Mouse (Mus musculus) stomach, embryonic 15.5 days (tissue): ENCODE measurements around the gene Sparc. TPM values are rescaled to one million over a fixed set of nuclear protein-coding genes. Genes with fewer than 3 reads are reported as not detected.

Experiments used
- ATAC-seq: fragments of 200-750 bp; cut with Nextera tagmentation; 2 replicates; pipeline ENCODE4 v1.8.0; 2017; ENCODE audit warnings: low read depth, moderate number of reproducible peaks, moderate TSS enrichment; ENCODE audit not compliant: insufficient read depth, low FRiP score
- H3K27ac ChIP-seq: fragments of 300-500 bp; sonication (generic); 2 replicates; pipeline ENCODE4 v1.5.1; 2015; ENCODE audit warnings: mild to moderate bottlenecking, inconsistent platforms
- H3K27me3 ChIP-seq: fragments of 300-500 bp; sonication (generic); replicated peaks from 2 replicates; pipeline ENCODE4 v1.6.1; 2015; ENCODE audit warnings: inconsistent platforms
- H3K36me3 ChIP-seq: fragments of 300-500 bp; sonication (generic); 2 replicates; pipeline ENCODE4 v1.6.1; 2015; ENCODE audit warnings: inconsistent platforms
- H3K4me1 ChIP-seq: fragments of 300-500 bp; sonication (generic); 2 replicates; pipeline ENCODE4 v1.6.1; 2015; ENCODE audit warnings: inconsistent platforms
- H3K4me2 ChIP-seq: fragments of 300-500 bp; sonication (generic); 2 replicates; pipeline ENCODE4 v1.6.1; 2015; ENCODE audit warnings: mild to moderate bottlenecking, inconsistent platforms
- H3K4me3 ChIP-seq: fragments of 300-500 bp; sonication (generic); replicated peaks from 2 replicates; pipeline ENCODE4 v1.5.1; 2015; ENCODE audit warnings: inconsistent platforms
- H3K9ac ChIP-seq: fragments of 300-500 bp; sonication (generic); 2 replicates; pipeline ENCODE4 v1.6.1; 2015; ENCODE audit warnings: inconsistent platforms
- H3K9me3 ChIP-seq: fragments of 300-500 bp; sonication (generic); 2 replicates; pipeline ENCODE4 v1.6.1; 2016; ENCODE audit warnings: inconsistent platforms
- WGBS: fragments of 180-500 bp; shearing (Covaris S2); methylation state at CpG from one replicate; pipeline ENCODE4 v1.1.7; 2015; 5-methylcytosine and 5-hydroxymethylcytosine counted together
- polyA plus RNA-seq: library from polyadenylated mRNA; unstranded; fragments of >200 nt; fragmentation: Nextera tagmentation; extraction: Ambion mirVana; gene quantifications from 2 replicates; pipeline ENCODE4 v1.2.1, GENCODE M21; 2015

Gene Sparc
- polyA plus RNA-seq, 1 experiment from 2014 or later = 1,927 TPM

DNA sequence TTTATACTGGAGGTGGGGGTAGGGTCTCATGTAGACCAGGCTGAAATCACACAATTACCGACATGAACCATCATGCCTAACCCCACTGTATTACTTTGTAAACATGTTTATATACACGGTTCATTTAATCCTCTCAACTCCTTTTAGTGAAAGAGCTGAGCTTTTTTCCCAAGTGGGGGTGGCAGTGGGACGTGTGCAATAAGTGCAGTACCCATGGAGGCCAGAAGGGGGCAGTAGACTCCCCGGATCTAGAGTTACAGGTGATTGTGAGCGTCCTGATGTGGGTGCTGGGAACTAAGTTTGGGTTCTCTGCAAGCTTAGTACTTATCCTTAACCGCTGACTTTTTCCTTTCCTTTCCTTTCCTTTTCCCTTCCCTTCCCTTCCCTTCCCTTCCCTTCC is 49.1 kb downstream of the Sparc start:
- 51% methylated on average over 6 of the region's 6 CpGs for WGBS

DNA sequence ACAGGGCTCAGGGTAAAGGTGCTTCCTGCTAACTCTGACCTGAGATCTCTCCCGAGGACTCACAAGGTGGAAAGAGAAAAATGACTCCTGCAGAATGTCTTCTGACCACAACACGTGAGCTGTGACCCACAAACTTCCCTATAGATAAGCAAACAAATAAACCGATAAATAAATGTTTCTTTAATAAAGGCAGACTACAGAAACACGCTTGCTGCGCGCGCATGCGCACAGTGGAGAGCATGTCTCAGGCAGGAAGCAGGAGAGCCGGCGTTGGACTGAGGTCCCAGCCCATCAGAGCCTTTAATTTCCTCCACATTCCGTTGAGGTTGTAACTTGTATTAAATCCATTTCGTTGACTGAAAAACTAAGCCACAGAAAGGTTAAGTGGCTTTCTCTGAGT is 49.6 kb downstream of the Sparc start:
- Histone ChIP-seq H3K27me3 (no peaks in the 10 kb centered on the region), H3K4me2 (no peak overlapping the region), H3K9ac (no peak overlapping the region), H3K27ac (no peak overlapping the region), H3K4me3 (no peak overlapping the region), H3K4me1 (no peaks in the 10 kb centered on the region), H3K36me3 (no peaks in the 10 kb centered on the region), H3K9me3 (no peaks in the 10 kb centered on the region)
- WGBS = 78% methylated on average over 12 of the region's 12 CpGs
- ATAC-seq = no peak

More for the DNA sequence above, 49.1 kb downstream of the Sparc start:
- Histone ChIP-seq H3K4me1 (peaks cover 3% of the 10 kb centered on the region; the same call in 1 of the 2 replicates), H3K36me3 (no peaks in the 10 kb centered on the region), H3K27ac (no peak overlapping the region), H3K27me3 (no peaks in the 10 kb centered on the region), H3K4me3 (no peak overlapping the region), H3K4me2 (no peak overlapping the region), H3K9ac (no peak overlapping the region), H3K9me3 (no peaks in the 10 kb centered on the region)
- no peak for ATAC-seq

GRCm38 (mm10) chr11:55372001-55372400 is 51.0 kb downstream of the Sparc start:
- H3K27ac ChIP-seq = no peak overlapping the region
- H3K4me2 ChIP-seq = no peak overlapping the region
- no peak overlapping the region for H3K9ac ChIP-seq
- 49% methylated on average over 6 of the region's 6 CpGs for WGBS
- no peaks in the 10 kb centered on the region for H3K36me3 ChIP-seq
- no peak for ATAC-seq
- H3K9me3 ChIP-seq = no peaks in the 10 kb centered on the region
- no peaks in the 10 kb centered on the region for H3K27me3 ChIP-seq
- H3K4me3 ChIP-seq = no peak overlapping the region
- no peaks in the 10 kb centered on the region for H3K4me1 ChIP-seq

GRCm38 (mm10) chr11:55369093-55369471 is 53.9 kb downstream of the Sparc start:
- no peak for ATAC-seq
- WGBS = 49% methylated on average over 6 of the region's 6 CpGs
- H3K4me2 ChIP-seq = no peak overlapping the region
- H3K4me1 ChIP-seq = no peaks in the 10 kb centered on the region
- no peaks in the 10 kb centered on the region for H3K9me3 ChIP-seq
- H3K27me3 ChIP-seq = no peaks in the 10 kb centered on the region
- H3K27ac ChIP-seq = no peak overlapping the region
- no peak overlapping the region for H3K4me3 ChIP-seq
- no peaks in the 10 kb centered on the region for H3K36me3 ChIP-seq
- H3K9ac ChIP-seq = no peak overlapping the region

DNA sequence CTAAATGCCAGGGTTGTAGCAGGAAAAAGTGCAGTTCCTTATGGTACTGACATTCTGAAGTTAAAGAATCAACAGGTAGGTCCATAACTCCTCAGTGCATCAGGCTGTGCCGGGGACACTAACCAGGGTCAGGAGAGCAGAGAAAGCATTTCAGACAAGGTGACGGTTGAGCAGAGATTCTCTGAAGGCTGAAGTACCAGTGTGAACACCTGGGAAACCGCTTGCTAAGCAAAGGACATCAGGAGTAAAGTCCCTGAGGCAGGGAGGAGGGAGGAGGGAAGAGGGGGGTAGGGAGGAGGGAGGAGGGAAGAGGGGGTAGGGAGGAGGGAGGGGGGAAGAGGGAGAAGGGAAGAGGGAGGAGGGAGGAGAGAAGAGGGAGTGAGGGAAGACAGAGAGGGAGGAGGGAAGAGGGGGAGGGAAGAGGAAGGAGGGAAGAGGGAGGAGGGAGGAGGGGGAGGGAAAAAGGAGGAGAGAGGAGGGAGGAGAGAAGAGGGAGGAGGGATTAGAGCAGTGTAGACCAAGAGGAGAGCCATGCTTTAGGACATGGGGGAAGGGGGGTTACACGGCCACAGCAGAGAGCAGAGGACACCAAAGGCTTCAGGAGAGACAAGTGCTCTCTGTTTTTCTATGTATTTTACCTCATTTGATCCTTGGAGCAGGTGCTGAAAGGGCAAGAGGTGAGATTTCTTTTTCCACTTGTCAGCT is 54.4 kb downstream of the Sparc start:
- H3K9ac ChIP-seq = no peak overlapping the region
- no peaks in the 10 kb centered on the region for H3K9me3 ChIP-seq
- H3K4me2 ChIP-seq = no peak overlapping the region
- H3K4me1 ChIP-seq = no peaks in the 10 kb centered on the region
- no peak overlapping the region for H3K4me3 ChIP-seq
- no peak for ATAC-seq
- H3K27ac ChIP-seq = no peak overlapping the region
- H3K36me3 ChIP-seq = no peaks in the 10 kb centered on the region
- 62% methylated on average over 4 of the region's 4 CpGs for WGBS
- no peaks in the 10 kb centered on the region for H3K27me3 ChIP-seq

DNA sequence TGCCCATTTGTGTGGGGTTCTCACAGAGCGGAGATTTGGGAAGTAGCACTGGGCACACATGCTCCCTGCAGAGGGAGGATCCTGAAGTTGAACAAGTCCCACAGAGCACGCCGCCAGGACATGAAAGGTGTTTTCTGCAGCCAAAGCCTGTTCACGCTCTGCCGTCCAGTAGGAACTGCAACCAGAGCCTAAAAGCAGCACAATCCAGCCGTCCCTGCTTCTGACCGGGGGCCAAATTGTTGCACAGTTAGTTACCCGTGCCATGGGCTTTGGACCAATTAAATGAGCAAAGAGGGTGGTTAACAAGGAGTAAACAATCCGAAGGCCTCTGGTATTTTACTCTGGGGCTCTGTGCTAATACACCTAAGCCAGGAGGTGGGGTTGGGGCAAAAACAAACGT is 55.2 kb downstream of the Sparc start:
- WGBS = 69% methylated on average over 10 of the region's 10 CpGs
- no peaks in the 10 kb centered on the region for H3K4me1 ChIP-seq
- H3K36me3 ChIP-seq = no peaks in the 10 kb centered on the region
- no peak overlapping the region for H3K27ac ChIP-seq
- no peak overlapping the region for H3K4me3 ChIP-seq
- no peak overlapping the region for H3K9ac ChIP-seq
- no peak overlapping the region for H3K4me2 ChIP-seq
- ATAC-seq = no peak
- H3K9me3 ChIP-seq = no peaks in the 10 kb centered on the region
- no peaks in the 10 kb centered on the region for H3K27me3 ChIP-seq

DNA sequence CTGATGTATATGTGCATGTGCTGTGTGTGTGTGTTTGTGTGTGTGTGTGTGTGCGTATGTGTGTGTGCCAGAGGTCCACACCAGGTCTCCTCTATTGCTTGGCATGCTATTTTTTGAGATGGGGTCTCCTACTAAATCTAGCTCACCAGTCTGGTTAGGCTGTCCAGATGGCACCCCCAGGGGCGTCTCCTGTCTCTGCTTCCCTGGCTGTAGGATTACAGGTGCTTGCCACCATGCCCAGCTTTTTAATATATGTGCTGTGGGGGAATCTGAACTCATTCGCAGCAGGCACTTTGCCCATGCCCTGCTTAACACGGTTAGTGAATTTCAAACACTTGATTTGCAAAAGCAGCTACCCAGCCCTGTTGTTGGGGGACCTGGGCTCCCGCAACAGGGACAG is 57.1 kb downstream of the Sparc start:
- H3K27ac ChIP-seq = no peak overlapping the region
- no peaks in the 10 kb centered on the region for H3K9me3 ChIP-seq
- no peak for ATAC-seq
- no peaks in the 10 kb centered on the region for H3K36me3 ChIP-seq
- no peak overlapping the region for H3K4me2 ChIP-seq
- WGBS = 83% methylated on average over 5 of the region's 5 CpGs
- H3K9ac ChIP-seq = no peak overlapping the region
- H3K27me3 ChIP-seq = no peaks in the 10 kb centered on the region
- H3K4me1 ChIP-seq = no peaks in the 10 kb centered on the region
- no peak overlapping the region for H3K4me3 ChIP-seq

- no peak overlapping the region for H3K4me3 ChIP-seq
- no peaks in the 10 kb centered on the region for H3K4me1 ChIP-seq
- no peaks in the 10 kb centered on the region for H3K36me3 ChIP-seq
- no peak overlapping the region for H3K9ac ChIP-seq
- ATAC-seq = no peak
- no peak overlapping the region for H3K27ac ChIP-seq
- no peaks in the 10 kb centered on the region for H3K9me3 ChIP-seq
- H3K4me2 ChIP-seq = no peak overlapping the region
- H3K27me3 ChIP-seq = no peaks in the 10 kb centered on the region
- 49% methylated on average over 4 of the region's 4 CpGs for WGBS
Observed at GRCm38 (mm10) chr11:55365242-55365641, 57.7 kb downstream of the Sparc start.

- Histone ChIP-seq H3K27me3 (no peaks in the 10 kb centered on the region), H3K4me3 (no peak overlapping the region), H3K9ac (no peak overlapping the region), H3K27ac (no peak overlapping the region), H3K36me3 (no peaks in the 10 kb centered on the region), H3K4me2 (no peak overlapping the region), H3K9me3 (no peaks in the 10 kb centered on the region), H3K4me1 (no peaks in the 10 kb centered on the region)
- ATAC-seq = no peak
- WGBS = 80% methylated on average over 3 of the region's 3 CpGs
Observed at GRCm38 (mm10) chr11:55364662-55365061, 58.3 kb downstream of the Sparc start.

GRCm38 (mm10) chr11:55358094-55358783 is 64.7 kb downstream of the Sparc start:
- Histone ChIP-seq H3K4me2 (0 out of 2 replicates have a peak overlapping the region, but pooled peaks have one; percentile 12), H3K36me3 (no peaks in the 10 kb centered on the region), H3K9ac (no peak overlapping the region), H3K9me3 (no peaks in the 10 kb centered on the region), H3K4me1 (no peaks in the 10 kb centered on the region), H3K4me3 (no peak overlapping the region), H3K27me3 (no peaks in the 10 kb centered on the region), H3K27ac (no peak overlapping the region)
- ATAC-seq = no peak
- WGBS = 55% methylated on average over 15 of the region's 15 CpGs

DNA sequence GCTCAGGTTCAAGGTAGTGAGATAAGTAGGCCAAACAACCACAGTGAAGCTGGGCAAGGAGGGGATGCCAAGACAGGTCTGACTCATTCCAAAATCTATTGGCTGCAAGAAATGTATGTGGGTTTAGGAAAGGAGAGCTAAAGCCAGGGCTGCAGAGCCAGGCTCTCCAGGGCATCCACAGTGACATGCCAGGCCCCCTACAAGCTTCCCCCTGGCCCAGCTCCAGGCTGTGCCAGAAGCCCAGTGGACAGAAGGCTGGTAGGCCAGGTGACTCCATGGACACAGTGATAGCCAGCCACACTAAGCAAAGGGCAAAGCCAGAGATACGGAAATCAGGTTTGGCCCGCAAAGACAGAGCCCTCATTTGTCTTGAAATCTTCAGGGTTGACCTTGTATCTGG is 66.1 kb downstream of the Sparc start:
- Histone ChIP-seq H3K4me2 (no peak overlapping the region), H3K9ac (no peak overlapping the region), H3K27ac (no peak overlapping the region), H3K27me3 (no peaks in the 10 kb centered on the region), H3K4me3 (no peak overlapping the region), H3K9me3 (no peaks in the 10 kb centered on the region), H3K4me1 (no peaks in the 10 kb centered on the region), H3K36me3 (no peaks in the 10 kb centered on the region)
- no peak for ATAC-seq
- WGBS = 94% methylated on average over 2 of the region's 2 CpGs
